Mouse (Mus musculus): ENCODE measurements around the gene Pdpn. TPM values are rescaled to one million over a fixed set of nuclear protein-coding genes. Genes with fewer than 3 reads are reported as not detected.

The Pdpn gene
- polyA plus RNA-seq, 1 experiment = 184 TPM

GRCm38 (mm10) chr4:143279661-143280060 lies 19.7 kb downstream of the Pdpn start:
- H3K27ac ChIP-seq (ENCODE audit: insufficient read depth, low read length) = peak overlapping the region; percentile 66

GRCm38 (mm10) chr4:143279016-143279415 lies 20.3 kb downstream of the Pdpn start:
- peak overlapping the region; percentile 85 for H3K27ac ChIP-seq (ENCODE audit: insufficient read depth, low read length)
- TF ChIP-seq CTCF (IDR thresholded peaks at IDR 0.05; ENCODE audit: borderline replicate concordance, insufficient read depth, low read length) (no peak), POLR2A (IDR thresholded peaks at IDR 0.05; ENCODE audit: low read depth, low read length) (no peak)
- H3K4me1 ChIP-seq (ENCODE audit: control insufficient read depth, insufficient read depth, low read length) = peaks cover 16% of the 10 kb centered on the region
- no peak overlapping the region for H3K4me3 ChIP-seq (ENCODE audit: insufficient read depth, low read length)

More at GRCm38 (mm10) chr4:143279661-143280060, 19.7 kb downstream of the Pdpn start:
- H3K4me1 ChIP-seq (ENCODE audit: control insufficient read depth, insufficient read depth, low read length) = peaks cover 16% of the 10 kb centered on the region
- TF ChIP-seq POLR2A (IDR thresholded peaks at IDR 0.05; ENCODE audit: low read depth, low read length) (no peak), CTCF (IDR thresholded peaks at IDR 0.05; ENCODE audit: borderline replicate concordance, insufficient read depth, low read length) (no peak)
- H3K4me3 ChIP-seq (ENCODE audit: insufficient read depth, low read length) = no peak overlapping the region

- Histone ChIP-seq H3K27ac (ENCODE audit: insufficient read depth, low read length) (peak overlapping the region; percentile 85), H3K4me3 (ENCODE audit: insufficient read depth, low read length) (no peak overlapping the region), H3K4me1 (ENCODE audit: control insufficient read depth, insufficient read depth, low read length) (peaks cover 16% of the 10 kb centered on the region)
- no peak for TF ChIP-seq CTCF (IDR thresholded peaks at IDR 0.05; ENCODE audit: borderline replicate concordance, insufficient read depth, low read length)
- no peak for TF ChIP-seq POLR2A (IDR thresholded peaks at IDR 0.05; ENCODE audit: low read depth, low read length)
Measured at GRCm38 (mm10) chr4:143278429-143278871, 20.9 kb downstream of the Pdpn start.

GRCm38 (mm10) chr4:143277319-143277718 lies 22.0 kb downstream of the Pdpn start:
- Histone ChIP-seq H3K27ac (ENCODE audit: insufficient read depth, low read length) (no peak overlapping the region), H3K4me3 (ENCODE audit: insufficient read depth, low read length) (no peak overlapping the region), H3K4me1 (ENCODE audit: control insufficient read depth, insufficient read depth, low read length) (peaks cover 16% of the 10 kb centered on the region)
- TF ChIP-seq CTCF (IDR thresholded peaks at IDR 0.05; ENCODE audit: borderline replicate concordance, insufficient read depth, low read length) = no peak
- TF ChIP-seq POLR2A (IDR thresholded peaks at IDR 0.05; ENCODE audit: low read depth, low read length) = no peak

GRCm38 (mm10) chr4:143271571-143271970 lies 27.8 kb downstream of the Pdpn start:
- no peak overlapping the region for H3K27ac ChIP-seq (ENCODE audit: insufficient read depth, low read length)
- H3K4me3 ChIP-seq (ENCODE audit: insufficient read depth, low read length) = no peak overlapping the region
- TF ChIP-seq CTCF (IDR thresholded peaks at IDR 0.05; ENCODE audit: borderline replicate concordance, insufficient read depth, low read length) = no peak
- no peak for TF ChIP-seq POLR2A (IDR thresholded peaks at IDR 0.05; ENCODE audit: low read depth, low read length)
- H3K4me1 ChIP-seq (ENCODE audit: control insufficient read depth, insufficient read depth, low read length) = no peaks in the 10 kb centered on the region

GRCm38 (mm10) chr4:143270903-143271302 lies 28.5 kb downstream of the Pdpn start:
- Histone ChIP-seq H3K27ac (ENCODE audit: insufficient read depth, low read length) (no peak overlapping the region), H3K4me3 (ENCODE audit: insufficient read depth, low read length) (no peak overlapping the region), H3K4me1 (ENCODE audit: control insufficient read depth, insufficient read depth, low read length) (no peaks in the 10 kb centered on the region)
- TF ChIP-seq CTCF (IDR thresholded peaks at IDR 0.05; ENCODE audit: borderline replicate concordance, insufficient read depth, low read length) = no peak
- no peak for TF ChIP-seq POLR2A (IDR thresholded peaks at IDR 0.05; ENCODE audit: low read depth, low read length)

- Histone ChIP-seq H3K4me3 (ENCODE audit: insufficient read depth, low read length) (no peak overlapping the region), H3K4me1 (ENCODE audit: control insufficient read depth, insufficient read depth, low read length) (peaks cover 7% of the 10 kb centered on the region), H3K27ac (ENCODE audit: insufficient read depth, low read length) (no peak overlapping the region)
- TF ChIP-seq CTCF (IDR thresholded peaks at IDR 0.05; ENCODE audit: borderline replicate concordance, insufficient read depth, low read length) (no peak), POLR2A (IDR thresholded peaks at IDR 0.05; ENCODE audit: low read depth, low read length) (no peak)
Measured at GRCm38 (mm10) chr4:143262696-143263095, 36.7 kb downstream of the Pdpn start.

GRCm38 (mm10) chr4:143259718-143260349 lies 39.5 kb downstream of the Pdpn start:
- TF ChIP-seq POLR2A (IDR thresholded peaks at IDR 0.05; ENCODE audit: low read depth, low read length) (no peak), CTCF (IDR thresholded peaks at IDR 0.05; ENCODE audit: borderline replicate concordance, insufficient read depth, low read length) (no peak)
- peaks cover 7% of the 10 kb centered on the region for H3K4me1 ChIP-seq (ENCODE audit: control insufficient read depth, insufficient read depth, low read length)

GRCm38 (mm10) chr4:143258517-143258916 lies 40.8 kb downstream of the Pdpn start:
- Histone ChIP-seq H3K27ac (ENCODE audit: insufficient read depth, low read length) (no peak overlapping the region), H3K4me3 (ENCODE audit: insufficient read depth, low read length) (no peak overlapping the region), H3K4me1 (ENCODE audit: control insufficient read depth, insufficient read depth, low read length) (peaks cover 3% of the 10 kb centered on the region)
- no peak for TF ChIP-seq POLR2A (IDR thresholded peaks at IDR 0.05; ENCODE audit: low read depth, low read length)
- no peak for TF ChIP-seq CTCF (IDR thresholded peaks at IDR 0.05; ENCODE audit: borderline replicate concordance, insufficient read depth, low read length)

More at GRCm38 (mm10) chr4:143259718-143260349, 39.5 kb downstream of the Pdpn start:
- no peak overlapping the region for H3K27ac ChIP-seq (ENCODE audit: insufficient read depth, low read length)
- no peak overlapping the region for H3K4me3 ChIP-seq (ENCODE audit: insufficient read depth, low read length)

- TF ChIP-seq POLR2A (IDR thresholded peaks at IDR 0.05; ENCODE audit: low read depth, low read length) (no peak), CTCF (IDR thresholded peaks at IDR 0.05; ENCODE audit: borderline replicate concordance, insufficient read depth, low read length) (no peak)
- Histone ChIP-seq H3K4me3 (ENCODE audit: insufficient read depth, low read length) (no peak overlapping the region), H3K4me1 (ENCODE audit: control insufficient read depth, insufficient read depth, low read length) (peaks cover 3% of the 10 kb centered on the region), H3K27ac (ENCODE audit: insufficient read depth, low read length) (no peak overlapping the region)
Measured at GRCm38 (mm10) chr4:143257971-143258370, 41.4 kb downstream of the Pdpn start.
